Mouse (Mus musculus) hindbrain, embryonic 14.5 days (tissue): ENCODE measurements at regions not wholly inside any gene's neighbourhood (a gene's known extent, or its start where the extent isn't known, plus 50 kb on each side); places are given as distances from the start of the nearest gene placed in this dataset.
A peak's percentile ranks its signal among the peaks of the same experiment; 100 is the strongest.

Experiments used
- ATAC-seq: fragments of 200-750 bp; cut with Nextera tagmentation; 2 replicates; pipeline ENCODE4 v1.8.0; 2017; ENCODE audit warnings: moderate number of reproducible peaks, mild to moderate bottlenecking, moderate TSS enrichment, moderate library complexity; ENCODE audit not compliant: low FRiP score
- DNase-seq: peaks from one replicate; pipeline ENCODE4 v3.0.0-alpha.2; 2015; ENCODE audit warnings: low spot score
- H3K27ac ChIP-seq: fragments of 300-500 bp; sonication (generic); 2 replicates; pipeline ENCODE4 v1.5.1; 2014; ENCODE audit warnings: mild to moderate bottlenecking, moderate library complexity
- H3K27me3 ChIP-seq: fragments of 300-500 bp; sonication (generic); 2 replicates; pipeline ENCODE4 v1.6.1; 2014; ENCODE audit warnings: mild to moderate bottlenecking, low read length, mixed read lengths; ENCODE audit not compliant: control insufficient read depth, insufficient read depth
- H3K36me3 ChIP-seq: fragments of 300-500 bp; sonication (generic); replicated peaks from 2 replicates; pipeline ENCODE4 v1.6.1; 2014; ENCODE audit not compliant: control insufficient read depth, insufficient read depth
- H3K4me1 ChIP-seq: fragments of 300-500 bp; sonication (generic); replicated peaks from 2 replicates; pipeline ENCODE4 v1.6.1; 2014; ENCODE audit warnings: antibody characterized with exemption, low read length, mixed read lengths; ENCODE audit not compliant: control insufficient read depth, insufficient read depth
- H3K4me2 ChIP-seq: fragments of 300-500 bp; sonication (generic); replicated peaks from 2 replicates; pipeline ENCODE4 v1.6.1; 2014; ENCODE audit warnings: mild to moderate bottlenecking, moderate library complexity
- H3K4me3 ChIP-seq: fragments of 300-500 bp; sonication (generic); replicated peaks from 2 replicates; pipeline ENCODE4 v1.5.1; 2014; ENCODE audit warnings: mild to moderate bottlenecking, low read length
- H3K9ac ChIP-seq: fragments of 300-500 bp; sonication (generic); 2 replicates; pipeline ENCODE4 v1.6.1; 2014
- H3K9me3 ChIP-seq: fragments of 300-500 bp; sonication (generic); 2 replicates; pipeline ENCODE4 v1.6.1; 2016; ENCODE audit warnings: low read length; ENCODE audit not compliant: control insufficient read depth
- WGBS: fragments of 180-500 bp; shearing (Covaris S2); extraction: QIAGEN DNeasy Blood & Tissue Kit; methylation state at CpG from one replicate; pipeline ENCODE4 v1.1.7; 2014; 5-methylcytosine and 5-hydroxymethylcytosine counted together

GRCm38 (mm10) chr11:84760622-84761196 is 58.6 kb downstream of the Mrm1 start:
- no peaks in the 10 kb centered on the region for H3K36me3 ChIP-seq
- peaks cover 40% of the 10 kb centered on the region for H3K4me1 ChIP-seq
- H3K4me3 ChIP-seq = no peak overlapping the region
- DNase-seq (peak; percentile 79), ATAC-seq (peak; percentile 78)
- H3K9ac ChIP-seq = peak overlapping the region; percentile 22; the same call in 1 of the 2 replicates
- H3K4me2 ChIP-seq = peak overlapping the region; percentile 42
- peak overlapping the region; percentile 81 for H3K27ac ChIP-seq
- no peaks in the 10 kb centered on the region for H3K9me3 ChIP-seq
- 10% methylated on average over 15 of the region's 15 CpGs for WGBS
- H3K27me3 ChIP-seq = no peaks in the 10 kb centered on the region

- no peak overlapping the region for H3K4me2 ChIP-seq
- ATAC-seq (no peak), DNase-seq (no peak)
- 83% methylated on average over 5 of the region's 5 CpGs for WGBS
- H3K27ac ChIP-seq = peak overlapping the region; percentile 81; the same call in 1 of the 2 replicates
- H3K9ac ChIP-seq = no peak overlapping the region
- peaks cover 34% of the 10 kb centered on the region for H3K4me1 ChIP-seq
- H3K9me3 ChIP-seq = no peaks in the 10 kb centered on the region
- H3K36me3 ChIP-seq = no peaks in the 10 kb centered on the region
- no peaks in the 10 kb centered on the region for H3K27me3 ChIP-seq
- no peak overlapping the region for H3K4me3 ChIP-seq
Measured at GRCm38 (mm10) chr11:84759478-84759986, 59.8 kb downstream of the Mrm1 start.

- Histone ChIP-seq H3K27ac (no peak overlapping the region), H3K36me3 (no peaks in the 10 kb centered on the region), H3K9me3 (no peaks in the 10 kb centered on the region), H3K4me3 (no peak overlapping the region), H3K9ac (no peak overlapping the region), H3K27me3 (no peaks in the 10 kb centered on the region), H3K4me2 (no peak overlapping the region), H3K4me1 (peaks cover 6% of the 10 kb centered on the region; the same call in 1 of the 2 replicates)
- WGBS = 79% methylated on average over 6 of the region's 6 CpGs
- ATAC-seq (no peak), DNase-seq (no peak)
Measured at GRCm38 (mm10) chr11:84752007-84752406, 67.3 kb downstream of the Mrm1 start.

GRCm38 (mm10) chr11:84749490-84750349 is 69.6 kb downstream of the Mrm1 start:
- WGBS = 40% methylated on average over 12 of the region's 12 CpGs
- ATAC-seq (no peak), DNase-seq (no peak)
- Histone ChIP-seq H3K9ac (no peak overlapping the region), H3K36me3 (no peaks in the 10 kb centered on the region), H3K9me3 (no peaks in the 10 kb centered on the region), H3K4me1 (peaks cover 6% of the 10 kb centered on the region; the same call in 1 of the 2 replicates), H3K27ac (no peak overlapping the region), H3K27me3 (no peaks in the 10 kb centered on the region), H3K4me3 (no peak overlapping the region), H3K4me2 (no peak overlapping the region)

GRCm38 (mm10) chr11:84738769-84739589 is 80.3 kb downstream of the Mrm1 start:
- no peak for ATAC-seq
- 11% methylated on average over 17 of the region's 17 CpGs for WGBS
- Histone ChIP-seq H3K27ac (peak overlapping the region; percentile 64), H3K4me2 (0 out of 2 replicates have a peak overlapping the region, but pooled peaks have one; percentile 19), H3K27me3 (no peaks in the 10 kb centered on the region), H3K9me3 (no peaks in the 10 kb centered on the region), H3K9ac (0 out of 2 replicates have a peak overlapping the region, but pooled peaks have one; percentile 17), H3K4me3 (no peak overlapping the region), H3K4me1 (peaks cover 11% of the 10 kb centered on the region), H3K36me3 (no peaks in the 10 kb centered on the region)
- no peak for DNase-seq

- Histone ChIP-seq H3K36me3 (no peaks in the 10 kb centered on the region), H3K9me3 (no peaks in the 10 kb centered on the region), H3K4me3 (no peak overlapping the region), H3K27ac (no peak overlapping the region), H3K4me1 (peaks cover 11% of the 10 kb centered on the region), H3K4me2 (no peak overlapping the region), H3K27me3 (no peaks in the 10 kb centered on the region), H3K9ac (no peak overlapping the region)
- DNase-seq = no peak
- WGBS = 60% methylated on average over 3 of the region's 3 CpGs
- ATAC-seq = no peak
Measured at GRCm38 (mm10) chr11:84738128-84738527, 81.2 kb downstream of the Mrm1 start.

GRCm38 (mm10) chr11:84731890-84732289 is 87.4 kb downstream of the Mrm1 start:
- H3K4me3 ChIP-seq = no peak overlapping the region
- ATAC-seq = no peak; the same call in 1 of the 2 replicates
- no peaks in the 10 kb centered on the region for H3K27me3 ChIP-seq
- no peak overlapping the region for H3K4me2 ChIP-seq
- H3K36me3 ChIP-seq = no peaks in the 10 kb centered on the region
- no peak for DNase-seq
- no peaks in the 10 kb centered on the region; the same call in 1 of the 2 replicates for H3K4me1 ChIP-seq
- WGBS = 35% methylated on average over 6 of the region's 6 CpGs
- H3K27ac ChIP-seq = no peak overlapping the region
- no peak overlapping the region for H3K9ac ChIP-seq
- no peaks in the 10 kb centered on the region for H3K9me3 ChIP-seq

GRCm38 (mm10) chr11:84730218-84730617 is 89.1 kb downstream of the Mrm1 start:
- ATAC-seq (no peak), DNase-seq (no peak)
- no peak overlapping the region for H3K4me2 ChIP-seq
- H3K9me3 ChIP-seq = no peaks in the 10 kb centered on the region
- H3K4me3 ChIP-seq = no peak overlapping the region
- no peaks in the 10 kb centered on the region for H3K27me3 ChIP-seq
- H3K36me3 ChIP-seq = no peaks in the 10 kb centered on the region
- WGBS = 13% methylated on average over 8 of the region's 8 CpGs
- H3K4me1 ChIP-seq = peaks cover 12% of the 10 kb centered on the region
- H3K9ac ChIP-seq = no peak overlapping the region
- no peak overlapping the region for H3K27ac ChIP-seq

GRCm38 (mm10) chr11:84729189-84729588 is 90.1 kb downstream of the Mrm1 start:
- peaks cover 22% of the 10 kb centered on the region for H3K4me1 ChIP-seq
- no peaks in the 10 kb centered on the region; the same call in 1 of the 2 replicates for H3K27me3 ChIP-seq
- DNase-seq (peak; percentile 70), ATAC-seq (no peak)
- no peak overlapping the region for H3K27ac ChIP-seq
- H3K4me3 ChIP-seq = no peak overlapping the region
- no peaks in the 10 kb centered on the region for H3K9me3 ChIP-seq
- no peak overlapping the region for H3K9ac ChIP-seq
- no peaks in the 10 kb centered on the region for H3K36me3 ChIP-seq
- no peak overlapping the region for H3K4me2 ChIP-seq
- WGBS = 9% methylated on average over 2 of the region's 2 CpGs
